Mouse (Mus musculus) forebrain, embryonic 11.5 days (tissue): ENCODE data around the gene Prr15. TPM values are rescaled to one million over a fixed set of nuclear protein-coding genes. Genes with fewer than 3 reads are reported as not detected.

Experiments used
- ATAC-seq: fragments of 200-750 bp; cut with Nextera tagmentation; replicated peaks from 2 replicates; pipeline ENCODE4 v1.8.0; 2017; ENCODE audit warnings: moderate TSS enrichment; ENCODE audit not compliant: low FRiP score
- DNase-seq: peaks from one replicate; pipeline ENCODE4 v3.0.0-alpha.2; 2017; ENCODE audit warnings: low spot score
- H3K27ac ChIP-seq: fragments of 300-500 bp; sonication (generic); 2 replicates; pipeline ENCODE4 v1.5.1; 2014; ENCODE audit warnings: low read depth, low read length
- H3K27me3 ChIP-seq: fragments of 300-500 bp; sonication (generic); 2 replicates; pipeline ENCODE4 v1.6.1; 2014; ENCODE audit warnings: mild to moderate bottlenecking, low read length, mixed read lengths; ENCODE audit not compliant: control insufficient read depth, insufficient read depth
- H3K36me3 ChIP-seq: fragments of 300-500 bp; sonication (generic); 2 replicates; pipeline ENCODE4 v1.6.1; 2014; ENCODE audit warnings: mild to moderate bottlenecking, low read length, moderate library complexity, mixed read lengths; ENCODE audit not compliant: control insufficient read depth, insufficient read depth
- H3K4me1 ChIP-seq: fragments of 300-500 bp; sonication (generic); replicated peaks from 2 replicates; pipeline ENCODE4 v1.6.1; 2014; ENCODE audit warnings: low read length, mixed read lengths; ENCODE audit not compliant: control insufficient read depth, insufficient read depth
- H3K4me2 ChIP-seq: fragments of 300-500 bp; sonication (generic); 2 replicates; pipeline ENCODE4 v1.6.1; 2014; ENCODE audit warnings: low read depth, mild to moderate bottlenecking, low read length, moderate library complexity, mixed read lengths; ENCODE audit not compliant: severe bottlenecking
- H3K4me3 ChIP-seq: fragments of 300-500 bp; sonication (generic); 2 replicates; pipeline ENCODE4 v1.5.1; 2014; ENCODE audit warnings: low read depth, low read length
- H3K9ac ChIP-seq: fragments of 300-500 bp; sonication (generic); 2 replicates; pipeline ENCODE4 v1.6.1; 2014; ENCODE audit warnings: low read length
- H3K9me3 ChIP-seq: fragments of 300-500 bp; sonication (generic); 2 replicates; pipeline ENCODE4 v1.6.1; 2016; ENCODE audit warnings: low read length, mixed read lengths; ENCODE audit not compliant: control insufficient read depth
- WGBS: fragments of 180-500 bp; shearing (Covaris S2); extraction: QIAGEN DNeasy Blood & Tissue Kit; methylation state at CpG from one replicate; pipeline ENCODE4 v1.1.7; 2014; 5-methylcytosine and 5-hydroxymethylcytosine counted together
- polyA plus RNA-seq: library from polyadenylated mRNA; unstranded; fragments of >200 nt; fragmentation: Nextera tagmentation; extraction: Ambion mirVana; gene quantifications from 2 replicates; pipeline ENCODE4 v1.2.1, GENCODE M21; 2014

Gene Prr15
- polyA plus RNA-seq, 1 experiment from 2014 or later: 5.0 TPM

DNA sequence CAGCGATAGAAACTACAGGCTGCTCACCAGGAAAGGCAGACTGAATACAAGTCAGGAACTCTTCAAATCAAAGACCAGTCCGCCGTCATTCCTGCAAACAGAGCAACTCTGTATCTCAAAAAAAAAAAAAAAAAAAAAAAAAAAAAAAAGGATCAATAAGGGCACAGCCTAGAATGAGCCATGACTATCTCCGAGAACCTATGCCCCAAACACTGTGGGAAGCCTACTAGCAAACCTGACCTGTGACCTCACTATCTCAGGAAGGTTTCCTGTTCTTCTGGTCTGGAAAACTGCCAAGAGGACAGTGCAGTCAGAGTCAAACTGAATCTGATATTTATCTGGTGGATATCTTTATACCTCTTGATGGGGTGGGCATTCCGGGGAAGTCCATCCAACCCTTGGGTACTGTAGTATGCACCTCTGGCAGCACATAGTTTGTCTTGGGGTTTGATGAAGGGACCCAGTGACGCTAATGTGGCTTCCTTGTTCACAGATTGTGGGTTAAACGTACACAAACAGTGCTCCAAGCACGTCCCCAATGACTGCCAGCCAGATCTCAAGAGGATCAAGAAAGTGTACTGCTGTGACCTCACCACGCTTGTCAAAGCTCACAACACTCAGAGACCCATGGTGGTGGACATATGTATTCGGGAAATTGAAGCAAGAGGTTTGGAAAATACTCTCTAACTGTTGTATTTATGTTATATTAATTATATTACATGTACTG is 35.7 kb upstream of the Prr15 start:
- 80% methylated on average over 10 of the region's 10 CpGs for WGBS
- DNase-seq: no peak
- H3K4me3 ChIP-seq: no peak overlapping the region

DNA sequence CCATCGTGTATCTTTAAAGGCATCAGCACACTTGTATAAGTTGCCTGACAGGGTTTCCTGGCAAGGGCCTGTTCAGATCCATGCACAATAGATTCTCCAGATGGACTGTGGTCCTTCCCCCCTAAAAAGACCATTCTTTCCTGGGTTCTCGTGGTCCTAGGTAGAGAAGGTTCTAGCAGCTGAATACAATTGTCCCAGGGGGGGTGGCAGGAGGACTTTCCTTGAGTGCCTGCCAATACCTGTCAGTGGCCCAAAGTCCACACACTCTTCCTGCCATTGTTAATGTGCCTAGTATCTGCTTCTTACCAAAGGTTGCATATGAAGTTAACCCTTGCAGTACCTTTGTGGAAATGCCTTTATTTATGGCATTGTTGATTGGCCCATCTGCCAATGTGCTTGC is 28.4 kb upstream of the Prr15 start:
- no peak overlapping the region for H3K9ac ChIP-seq
- ATAC-seq (no peak), DNase-seq (no peak)
- H3K27ac ChIP-seq: no peak overlapping the region
- no peak overlapping the region for H3K4me3 ChIP-seq
- no peaks in the 10 kb centered on the region for H3K4me1 ChIP-seq
- 92% methylated on average over 2 of the region's 2 CpGs for WGBS
- no peaks in the 10 kb centered on the region for H3K27me3 ChIP-seq
- no peaks in the 10 kb centered on the region for H3K9me3 ChIP-seq
- no peak overlapping the region for H3K4me2 ChIP-seq
- no peaks in the 10 kb centered on the region for H3K36me3 ChIP-seq

More for the DNA sequence above, 35.7 kb upstream of the Prr15 start:
- Histone ChIP-seq H3K36me3 (no peaks in the 10 kb centered on the region), H3K4me2 (no peak overlapping the region), H3K27me3 (no peaks in the 10 kb centered on the region), H3K9me3 (no peaks in the 10 kb centered on the region), H3K27ac (no peak overlapping the region), H3K9ac (no peak overlapping the region), H3K4me1 (no peaks in the 10 kb centered on the region)
- no peak for ATAC-seq

DNA sequence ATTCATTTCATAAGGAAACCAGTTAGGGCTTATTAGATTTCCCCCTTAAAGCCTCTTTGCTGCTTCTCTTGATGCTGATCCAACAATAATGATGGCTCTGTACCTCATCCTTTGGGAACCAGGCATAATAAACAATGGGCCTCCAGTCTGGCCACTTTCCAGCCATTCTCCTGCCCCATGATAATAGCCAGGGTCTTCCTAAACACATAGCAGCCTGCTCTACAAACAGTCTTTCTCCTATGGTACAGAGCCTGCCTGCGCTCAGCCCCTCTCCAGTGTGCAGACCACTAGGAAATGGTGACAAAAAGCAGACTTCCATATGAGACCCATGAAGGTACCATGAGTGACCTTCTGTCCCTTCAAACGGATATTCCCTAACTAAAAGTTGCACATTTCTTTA is 26.2 kb upstream of the Prr15 start:
- H3K4me2 ChIP-seq: no peak overlapping the region
- DNase-seq: no peak
- H3K9me3 ChIP-seq: no peaks in the 10 kb centered on the region
- H3K27me3 ChIP-seq: no peaks in the 10 kb centered on the region
- H3K4me1 ChIP-seq: no peaks in the 10 kb centered on the region
- H3K27ac ChIP-seq: no peak overlapping the region
- 89% methylated on average over 2 of the region's 2 CpGs for WGBS
- H3K4me3 ChIP-seq: no peak overlapping the region
- H3K36me3 ChIP-seq: no peaks in the 10 kb centered on the region
- no peak for ATAC-seq
- H3K9ac ChIP-seq: no peak overlapping the region

DNA sequence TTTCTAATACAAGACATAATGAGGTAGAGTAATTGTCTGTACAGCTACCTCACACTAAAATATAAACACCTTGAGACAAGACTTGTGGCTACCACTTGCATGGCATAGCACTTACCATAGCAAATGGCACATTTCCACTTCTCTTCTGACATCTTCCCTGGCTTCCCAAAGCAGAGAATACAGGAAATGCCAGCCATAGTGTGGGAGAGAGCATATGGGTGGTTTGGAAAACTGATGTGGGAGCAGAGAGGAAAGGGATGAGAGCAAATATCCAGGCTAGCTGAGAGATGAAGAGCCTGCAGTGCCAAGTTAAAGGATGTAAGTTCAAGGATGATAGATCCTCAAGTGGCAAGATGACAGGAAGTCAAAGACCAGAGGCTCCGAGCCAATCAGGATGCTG is 19.9 kb upstream of the Prr15 start:
- Histone ChIP-seq H3K4me2 (no peak overlapping the region), H3K9me3 (no peaks in the 10 kb centered on the region), H3K9ac (no peak overlapping the region), H3K4me3 (no peak overlapping the region), H3K4me1 (no peaks in the 10 kb centered on the region), H3K27me3 (no peaks in the 10 kb centered on the region), H3K36me3 (no peaks in the 10 kb centered on the region), H3K27ac (no peak overlapping the region)
- ATAC-seq: no peak
- 94% methylated on average over 1 of the region's 1 CpGs for WGBS
- no peak for DNase-seq

DNA sequence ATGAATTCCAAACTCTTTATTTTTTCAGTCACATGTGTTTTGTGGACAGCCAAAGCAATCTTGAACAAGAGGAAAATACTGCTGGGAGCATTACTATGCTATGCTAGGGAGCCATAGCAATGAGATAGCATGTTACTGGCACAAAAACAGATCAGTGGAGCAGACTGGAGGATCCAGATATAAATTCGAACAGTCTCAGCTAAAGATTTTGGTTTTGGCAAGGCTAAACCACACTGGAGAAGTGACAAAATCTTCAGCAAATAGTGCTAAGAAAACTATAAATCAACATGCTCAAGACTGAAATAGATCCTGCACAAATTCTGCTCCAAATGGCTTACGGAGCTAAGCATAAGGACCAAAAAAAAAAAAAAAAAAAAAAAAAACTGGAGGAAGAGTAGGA is 12.6 kb upstream of the Prr15 start:
- Histone ChIP-seq H3K27me3 (no peaks in the 10 kb centered on the region), H3K4me2 (no peak overlapping the region), H3K4me1 (no peaks in the 10 kb centered on the region), H3K9ac (no peak overlapping the region), H3K4me3 (no peak overlapping the region), H3K36me3 (no peaks in the 10 kb centered on the region), H3K9me3 (no peaks in the 10 kb centered on the region), H3K27ac (no peak overlapping the region)
- ATAC-seq (no peak), DNase-seq (no peak)
- 91% methylated on average over 2 of the region's 2 CpGs for WGBS

DNA sequence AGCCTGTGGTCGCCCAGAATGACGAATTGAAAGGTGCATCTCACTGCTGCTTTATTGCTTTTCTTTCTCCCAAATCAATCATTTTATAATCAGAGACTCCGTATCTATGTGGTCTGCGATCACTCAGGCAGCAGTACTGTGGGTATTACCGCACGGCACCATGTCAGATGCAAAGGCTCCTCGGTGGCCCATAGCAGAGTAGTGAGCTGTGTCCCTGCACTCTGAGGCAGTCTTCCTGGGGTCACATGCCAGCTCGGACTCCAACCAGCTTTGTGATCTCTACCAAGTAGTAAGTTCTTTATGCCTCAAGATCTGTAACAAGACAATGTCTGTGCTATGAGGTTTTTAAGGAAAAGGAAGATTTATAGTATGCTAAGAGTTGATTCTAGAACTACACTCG is 7.0 kb upstream of the Prr15 start:
- H3K36me3 ChIP-seq: no peaks in the 10 kb centered on the region
- H3K9ac ChIP-seq: no peak overlapping the region
- no peak overlapping the region for H3K4me2 ChIP-seq
- DNase-seq (no peak), ATAC-seq (no peak)
- H3K27me3 ChIP-seq: no peaks in the 10 kb centered on the region; the same call in 1 of the 2 replicates
- H3K4me1 ChIP-seq: no peaks in the 10 kb centered on the region
- 91% methylated on average over 9 of the region's 9 CpGs for WGBS
- H3K4me3 ChIP-seq: no peak overlapping the region
- no peaks in the 10 kb centered on the region for H3K9me3 ChIP-seq
- no peak overlapping the region for H3K27ac ChIP-seq

DNA sequence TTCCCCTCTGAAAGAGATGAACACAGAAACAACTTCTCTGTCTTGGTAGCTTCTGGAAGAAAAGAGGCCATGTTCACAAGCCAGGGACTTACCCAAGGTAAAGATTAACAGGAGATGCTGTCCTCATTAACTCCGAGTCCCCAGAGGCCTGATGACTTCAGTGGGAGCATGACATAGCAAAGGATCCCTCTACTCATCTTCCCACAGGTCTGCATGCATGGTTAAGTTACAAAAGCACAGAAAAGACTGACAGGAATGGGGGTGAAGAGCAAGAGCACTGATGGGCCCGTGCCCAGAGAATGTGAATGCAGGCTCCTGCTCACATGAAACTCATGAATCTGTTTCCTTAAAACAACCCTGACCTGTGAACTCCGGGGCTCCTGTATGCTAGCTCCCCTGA is 6.4 kb upstream of the Prr15 start:
- no peak overlapping the region for H3K4me3 ChIP-seq
- no peak overlapping the region for H3K4me2 ChIP-seq
- 77% methylated on average over 3 of the region's 3 CpGs for WGBS
- ATAC-seq (no peak), DNase-seq (no peak)
- no peaks in the 10 kb centered on the region; the same call in 1 of the 2 replicates for H3K27me3 ChIP-seq
- H3K36me3 ChIP-seq: no peaks in the 10 kb centered on the region
- no peaks in the 10 kb centered on the region for H3K4me1 ChIP-seq
- H3K9me3 ChIP-seq: no peaks in the 10 kb centered on the region
- no peak overlapping the region for H3K27ac ChIP-seq
- no peak overlapping the region for H3K9ac ChIP-seq

DNA sequence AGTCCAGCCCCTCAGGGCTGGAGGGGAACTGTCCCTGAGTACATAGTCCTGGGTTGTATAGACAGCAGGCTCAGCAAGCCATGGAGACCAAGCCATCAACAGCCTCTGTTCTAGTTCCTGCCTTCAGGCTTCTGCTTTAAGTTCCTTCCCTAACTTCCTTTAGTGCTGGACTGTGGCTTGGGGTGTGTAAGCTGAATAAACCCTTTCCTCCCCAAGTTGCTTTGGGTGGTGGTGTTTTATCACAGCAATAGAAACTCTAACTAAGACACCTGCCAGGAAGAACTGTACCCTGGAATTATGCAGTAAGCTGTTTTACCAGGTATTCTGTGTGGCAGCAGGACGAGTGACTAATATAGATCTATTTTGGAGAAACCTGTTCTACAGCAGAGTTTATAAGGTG is 5.4 kb upstream of the Prr15 start:
- no peak overlapping the region for H3K4me3 ChIP-seq
- no peak overlapping the region for H3K9ac ChIP-seq
- WGBS: 83% methylated on average over 1 of the region's 1 CpGs
- H3K4me2 ChIP-seq: no peak overlapping the region
- peaks cover 3% of the 10 kb centered on the region; the same call in 1 of the 2 replicates for H3K27me3 ChIP-seq
- H3K27ac ChIP-seq: no peak overlapping the region
- ATAC-seq (no peak), DNase-seq (no peak)
- H3K9me3 ChIP-seq: no peaks in the 10 kb centered on the region
- H3K36me3 ChIP-seq: no peaks in the 10 kb centered on the region
- H3K4me1 ChIP-seq: no peaks in the 10 kb centered on the region
